Mouse (Mus musculus): ENCODE results near the gene Sgsh. TPM values are rescaled to one million over a fixed set of nuclear protein-coding genes. Genes with fewer than 3 reads are reported as not detected.

Gene Sgsh
- polyA plus RNA-seq, 1 experiment from 2014 or later: 6.7 TPM

DNA sequence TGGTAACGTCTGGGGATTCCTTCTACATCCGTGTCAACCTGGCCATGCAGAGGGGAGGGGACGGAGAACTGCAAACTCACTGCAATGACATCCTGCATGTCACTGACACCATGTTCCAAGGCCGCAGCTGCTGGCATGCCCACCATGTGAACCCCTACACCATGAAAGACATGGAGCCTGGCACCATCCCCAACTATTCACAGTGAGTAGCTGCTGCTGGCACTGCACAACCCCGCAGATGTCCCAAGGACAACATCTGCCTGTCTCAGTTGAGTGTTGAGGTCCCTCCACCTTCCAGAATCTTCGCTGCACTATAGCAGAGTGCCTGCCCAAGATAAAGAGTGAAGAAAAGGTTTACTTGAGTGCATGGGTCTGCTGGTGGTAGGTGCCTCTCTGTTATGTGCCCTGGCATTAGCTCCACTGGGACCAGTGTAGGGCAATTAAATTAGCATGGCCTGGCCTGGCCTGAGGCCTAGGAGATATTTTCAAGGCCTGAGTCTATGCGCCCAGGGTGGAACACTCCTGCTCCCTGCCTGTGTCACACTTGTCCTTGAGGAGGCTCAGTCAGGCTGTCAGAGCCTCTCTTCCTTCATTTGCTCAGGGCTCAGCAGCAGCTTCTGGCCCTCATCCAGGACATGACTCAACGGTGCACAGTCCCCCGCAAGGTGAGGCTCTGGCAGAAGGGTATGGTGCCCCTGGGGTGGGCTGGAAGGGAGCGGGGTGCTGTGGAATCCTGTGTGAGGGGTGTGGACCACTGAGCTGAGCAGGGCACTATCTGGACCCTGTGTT is 16.9 kb downstream of the Sgsh start:
- H3K9ac ChIP-seq: no peak overlapping the region
- H3K36me3 ChIP-seq: no peaks in the 10 kb centered on the region
- 78% methylated on average over 10 of the region's 10 CpGs for WGBS
- no peaks in the 10 kb centered on the region; the same call in 1 of the 2 replicates for H3K27me3 ChIP-seq
- no peak overlapping the region for H3K4me2 ChIP-seq (replicated peaks)
- H3K4me1 ChIP-seq: no peaks in the 10 kb centered on the region
- no peak overlapping the region for H3K4me3 ChIP-seq (replicated peaks)
- no peak overlapping the region for H3K27ac ChIP-seq (replicated peaks)
- H3K9me3 ChIP-seq (replicated peaks): no peaks in the 10 kb centered on the region
- 0 out of 2 replicates have a peak, but pooled peaks have one; percentile 47 for ATAC-seq (ENCODE audit: insufficient number of reproducible peaks, low FRiP score, low TSS enrichment, low read depth)

DNA sequence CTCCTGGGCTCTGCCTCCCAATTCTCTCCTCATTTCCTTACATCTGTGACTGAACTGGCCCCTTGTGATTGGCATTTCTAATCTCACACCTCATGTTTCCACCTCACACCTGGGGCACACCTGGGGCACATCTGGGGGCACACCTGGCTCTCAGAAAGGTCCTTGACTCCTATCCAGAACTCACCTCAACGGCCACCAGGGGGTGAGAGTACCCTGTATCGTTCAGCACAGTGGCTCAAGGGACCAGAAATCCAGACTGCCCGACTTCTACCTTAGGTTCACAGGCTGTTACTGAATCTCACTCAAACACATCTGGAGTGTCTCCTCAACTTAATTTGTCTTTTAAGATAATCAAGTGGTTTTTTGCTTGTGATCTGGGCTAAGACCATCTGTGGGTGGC is 23.4 kb downstream of the Sgsh start:
- H3K36me3 ChIP-seq: no peaks in the 10 kb centered on the region
- peaks cover 5% of the 10 kb centered on the region for H3K27me3 ChIP-seq
- no peak overlapping the region for H3K27ac ChIP-seq (replicated peaks)
- no peaks in the 10 kb centered on the region for H3K9me3 ChIP-seq (replicated peaks)
- H3K4me1 ChIP-seq: no peaks in the 10 kb centered on the region
- H3K9ac ChIP-seq: no peak overlapping the region
- 31% methylated on average over 3 of the region's 3 CpGs for WGBS
- no peak overlapping the region for H3K4me3 ChIP-seq (replicated peaks)
- no peak overlapping the region for H3K4me2 ChIP-seq (replicated peaks)
- ATAC-seq (ENCODE audit: insufficient number of reproducible peaks, low FRiP score, low TSS enrichment, low read depth): no peak

DNA sequence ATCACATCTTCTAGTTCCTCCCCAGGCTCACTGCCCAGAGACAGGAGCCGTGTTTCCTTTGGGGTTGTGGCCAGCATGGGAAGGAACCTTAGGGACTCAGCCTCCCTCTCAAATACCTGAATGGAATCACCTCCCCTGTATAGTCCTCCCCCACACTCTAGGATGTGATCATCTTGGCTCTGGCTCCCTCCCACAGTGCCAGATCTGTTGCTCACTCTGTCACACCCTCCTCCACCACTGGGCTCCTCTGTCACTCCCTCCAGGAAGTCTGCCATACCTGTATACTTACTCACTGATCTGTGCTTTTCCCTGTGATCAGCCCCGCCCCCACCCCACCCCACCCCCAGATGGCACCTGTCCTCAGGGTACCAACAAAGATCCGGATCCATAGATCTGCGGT is 24.7 kb downstream of the Sgsh start:
- no peak for ATAC-seq (ENCODE audit: insufficient number of reproducible peaks, low FRiP score, low TSS enrichment, low read depth)
- Histone ChIP-seq H3K4me3 (replicated peaks) (no peak overlapping the region), H3K9ac (no peak overlapping the region), H3K9me3 (replicated peaks) (no peaks in the 10 kb centered on the region), H3K4me2 (replicated peaks) (no peak overlapping the region), H3K27ac (replicated peaks) (no peak overlapping the region), H3K4me1 (no peaks in the 10 kb centered on the region), H3K27me3 (peaks cover 5% of the 10 kb centered on the region), H3K36me3 (no peaks in the 10 kb centered on the region)
- 60% methylated on average over 4 of the region's 4 CpGs for WGBS

DNA sequence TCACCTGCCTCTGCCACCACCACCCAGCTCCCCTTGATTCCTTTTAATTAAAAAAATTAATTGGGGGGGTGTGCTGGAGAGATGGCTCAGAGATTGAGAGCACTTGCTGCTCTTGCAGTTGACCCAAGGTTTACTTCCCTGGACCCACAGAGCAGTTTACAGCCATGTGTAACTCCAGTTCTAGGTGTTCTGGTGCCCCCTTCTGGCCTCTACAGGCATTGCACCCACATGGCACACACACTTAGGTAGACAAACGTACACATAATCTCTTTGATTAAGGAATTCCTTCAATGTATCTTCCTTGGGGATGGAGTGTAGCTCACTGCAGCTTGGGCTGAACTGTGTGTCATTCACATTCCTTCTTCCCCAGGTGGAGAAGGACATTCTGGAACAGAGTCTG is 30.3 kb downstream of the Sgsh start:
- ATAC-seq (ENCODE audit: insufficient number of reproducible peaks, low FRiP score, low TSS enrichment, low read depth): no peak
- H3K9ac ChIP-seq: no peak overlapping the region
- H3K4me3 ChIP-seq (replicated peaks): no peak overlapping the region
- no peak overlapping the region for H3K27ac ChIP-seq (replicated peaks)
- 76% methylated on average over 1 of the region's 1 CpGs for WGBS
- no peaks in the 10 kb centered on the region for H3K36me3 ChIP-seq
- no peaks in the 10 kb centered on the region for H3K9me3 ChIP-seq (replicated peaks)
- H3K27me3 ChIP-seq: no peaks in the 10 kb centered on the region
- no peak overlapping the region for H3K4me2 ChIP-seq (replicated peaks)
- no peaks in the 10 kb centered on the region for H3K4me1 ChIP-seq

DNA sequence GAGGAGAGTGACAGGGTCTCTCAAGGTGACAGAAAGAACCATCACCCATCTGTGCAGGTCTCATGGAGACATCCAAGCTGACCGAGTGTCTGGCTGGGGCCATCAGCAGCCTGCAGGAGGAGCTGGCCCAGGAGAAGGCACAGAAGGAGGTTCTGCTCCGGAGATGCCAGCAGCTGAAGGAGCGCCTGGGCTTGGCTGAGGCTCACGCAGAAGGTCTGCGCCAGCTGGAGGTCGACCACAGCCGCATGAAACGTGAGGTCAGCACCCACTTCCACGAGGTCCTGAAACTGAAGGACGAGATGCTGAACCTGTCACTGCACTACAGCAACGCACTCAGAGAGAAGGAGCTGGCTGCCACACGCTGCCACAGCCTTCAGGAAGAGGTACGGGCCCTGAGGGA is 32.8 kb downstream of the Sgsh start:
- H3K9ac ChIP-seq: no peak overlapping the region
- 72% methylated on average over 13 of the region's 13 CpGs for WGBS
- ATAC-seq (ENCODE audit: insufficient number of reproducible peaks, low FRiP score, low TSS enrichment, low read depth): no peak
- H3K4me3 ChIP-seq (replicated peaks): no peak overlapping the region
- no peak overlapping the region for H3K27ac ChIP-seq (replicated peaks)
- H3K27me3 ChIP-seq: no peaks in the 10 kb centered on the region
- H3K4me1 ChIP-seq: no peaks in the 10 kb centered on the region
- H3K9me3 ChIP-seq (replicated peaks): no peaks in the 10 kb centered on the region
- no peaks in the 10 kb centered on the region for H3K36me3 ChIP-seq
- no peak overlapping the region for H3K4me2 ChIP-seq (replicated peaks)

DNA sequence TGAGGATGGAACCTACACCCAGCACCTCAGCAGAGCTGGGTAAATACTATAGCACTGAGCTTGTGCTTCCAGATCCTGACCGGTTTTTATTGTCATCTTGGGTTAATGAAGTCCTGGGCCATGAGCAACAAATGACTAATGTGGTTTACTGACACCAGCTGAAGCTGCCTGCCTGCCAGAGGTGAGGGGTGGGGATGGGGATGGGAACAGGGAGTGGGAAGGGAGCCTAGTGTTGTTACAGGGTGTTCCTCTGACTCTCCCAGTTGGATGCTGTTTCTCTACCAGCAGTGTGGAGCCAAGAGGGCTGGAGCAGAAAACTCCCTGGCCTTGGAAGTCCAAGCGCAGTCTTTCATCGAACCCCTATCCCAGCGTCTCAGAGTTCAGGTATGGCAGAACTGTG is 38.6 kb downstream of the Sgsh start:
- no peaks in the 10 kb centered on the region for H3K27me3 ChIP-seq
- no peaks in the 10 kb centered on the region for H3K9me3 ChIP-seq (replicated peaks)
- no peaks in the 10 kb centered on the region for H3K36me3 ChIP-seq
- H3K4me3 ChIP-seq (replicated peaks): no peak overlapping the region
- no peak overlapping the region for H3K27ac ChIP-seq (replicated peaks)
- H3K4me1 ChIP-seq: no peaks in the 10 kb centered on the region
- H3K4me2 ChIP-seq (replicated peaks): no peak overlapping the region
- ATAC-seq (ENCODE audit: insufficient number of reproducible peaks, low FRiP score, low TSS enrichment, low read depth): 0 out of 2 replicates have a peak, but pooled peaks have one; percentile 34
- no peak overlapping the region for H3K9ac ChIP-seq
- WGBS: 81% methylated on average over 4 of the region's 4 CpGs

DNA sequence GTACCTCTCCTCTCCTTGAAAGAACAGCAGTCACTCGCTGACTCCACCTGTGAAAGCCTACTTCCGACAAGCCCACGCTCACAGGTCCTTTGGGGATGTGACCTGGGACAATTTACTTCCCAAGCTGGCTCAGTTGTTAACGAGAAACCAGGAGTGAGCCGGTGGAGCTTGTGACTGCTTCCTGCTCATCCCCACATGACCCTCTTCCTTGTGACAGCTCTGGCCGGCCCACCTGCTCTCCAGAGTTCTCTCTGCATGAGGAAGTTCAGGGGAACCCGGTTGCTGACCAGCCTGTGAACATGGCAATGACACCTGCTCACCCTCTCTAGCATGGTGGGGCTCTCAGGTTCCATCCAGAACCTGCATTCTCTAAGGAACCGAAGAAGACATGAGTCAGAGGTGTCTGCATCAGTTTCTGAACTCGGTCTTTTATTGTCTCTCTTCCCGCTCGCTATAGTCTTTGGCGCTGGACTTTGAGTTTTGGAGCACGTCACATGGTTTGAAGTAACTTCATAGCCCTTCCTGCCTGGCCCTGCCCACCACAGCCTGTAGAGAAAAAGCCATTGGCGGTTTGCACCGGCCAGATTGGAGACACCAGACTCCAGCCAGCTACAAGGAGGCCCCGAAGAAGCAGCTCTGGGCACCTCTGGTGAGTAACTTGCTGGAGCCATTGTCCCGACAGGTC is 40.9 kb downstream of the Sgsh start:
- Histone ChIP-seq H3K27ac (replicated peaks) (no peak overlapping the region), H3K27me3 (peaks cover 3% of the 10 kb centered on the region; the same call in 1 of the 2 replicates), H3K4me3 (replicated peaks) (no peak overlapping the region), H3K9me3 (replicated peaks) (no peaks in the 10 kb centered on the region), H3K4me2 (replicated peaks) (no peak overlapping the region), H3K9ac (no peak overlapping the region), H3K4me1 (no peaks in the 10 kb centered on the region), H3K36me3 (no peaks in the 10 kb centered on the region)
- no peak for ATAC-seq (ENCODE audit: insufficient number of reproducible peaks, low FRiP score, low TSS enrichment, low read depth)
- 73% methylated on average over 17 of the region's 17 CpGs for WGBS

DNA sequence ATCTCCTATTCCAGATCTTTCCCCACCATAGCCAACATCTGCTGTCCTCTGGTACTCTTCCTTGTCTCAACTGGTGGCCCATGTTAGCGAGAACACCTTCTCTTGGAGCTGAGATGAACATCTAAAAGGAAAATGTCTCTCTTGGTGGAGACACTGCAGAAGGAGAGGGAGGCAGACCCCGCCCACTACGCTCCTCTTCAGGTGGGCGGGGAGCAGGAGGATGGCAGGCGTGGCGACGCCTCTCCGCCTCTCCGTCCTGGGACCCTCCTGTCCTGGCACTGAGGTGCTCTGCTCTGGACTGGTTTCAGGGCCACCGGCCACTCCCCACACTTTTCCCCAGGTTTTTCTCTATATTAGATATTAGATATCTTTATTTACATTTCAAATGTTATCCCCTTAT is 44.7 kb downstream of the Sgsh start:
- ATAC-seq (ENCODE audit: insufficient number of reproducible peaks, low FRiP score, low TSS enrichment, low read depth): no peak
- no peaks in the 10 kb centered on the region for H3K9me3 ChIP-seq (replicated peaks)
- no peak overlapping the region for H3K4me3 ChIP-seq (replicated peaks)
- H3K27ac ChIP-seq (replicated peaks): no peak overlapping the region
- no peak overlapping the region for H3K4me2 ChIP-seq (replicated peaks)
- peaks cover 7% of the 10 kb centered on the region; the same call in 1 of the 2 replicates for H3K4me1 ChIP-seq
- H3K36me3 ChIP-seq: no peaks in the 10 kb centered on the region
- H3K27me3 ChIP-seq: peaks cover 3% of the 10 kb centered on the region; the same call in 1 of the 2 replicates
- 10% methylated on average over 10 of the region's 10 CpGs for WGBS
- H3K9ac ChIP-seq: no peak overlapping the region

DNA sequence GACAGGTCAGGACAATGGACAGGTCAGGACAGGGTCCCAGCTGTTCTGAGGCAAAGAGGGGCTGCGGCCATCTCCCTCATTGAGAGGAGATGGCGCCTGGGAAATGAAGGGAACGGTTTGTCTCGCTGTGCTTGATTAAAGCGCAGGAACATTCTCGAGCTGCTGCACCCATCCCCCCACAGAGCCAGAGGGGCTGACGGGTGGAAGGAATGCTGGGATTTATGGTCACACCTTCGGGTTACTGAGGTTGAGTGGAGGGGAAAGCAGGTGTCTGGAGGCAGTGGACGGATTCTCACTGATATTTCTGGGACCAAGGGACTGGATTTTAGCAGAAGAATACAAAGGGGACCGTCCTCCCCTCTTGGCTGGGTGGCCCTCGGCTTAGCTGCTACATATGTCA is 47.4 kb downstream of the Sgsh start:
- ATAC-seq (ENCODE audit: insufficient number of reproducible peaks, low FRiP score, low TSS enrichment, low read depth): no peak
- WGBS: 14% methylated on average over 11 of the region's 11 CpGs
- H3K4me3 ChIP-seq (replicated peaks): peak overlapping the region; percentile 18

DNA sequence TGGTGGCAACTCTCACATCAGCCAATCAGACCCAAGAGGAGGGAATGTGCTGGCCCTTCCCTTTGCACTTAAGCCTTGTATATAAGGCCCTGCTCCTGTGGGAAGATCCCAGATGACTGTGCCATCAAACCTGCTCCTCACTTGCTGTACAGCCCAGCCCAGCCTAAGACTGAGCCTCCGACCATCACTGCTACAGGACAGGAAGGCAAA is 47.8 kb downstream of the Sgsh start, which contains the start of gene Card14:
Gene Card14, plus strand, starts transcription at position 111 of the 210 bp plus-strand sequence.
- Histone ChIP-seq H3K9ac (no peak within 1 kb of the TSS), H3K27ac (replicated peaks) (peak within 1 kb of the TSS; percentile 60; the same call in 1 of the 2 replicates), H3K9me3 (replicated peaks) (no peaks in the 10 kb centered on the region), H3K36me3 (no peaks in the 10 kb centered on the region), H3K27me3 (peaks cover 3% of the 10 kb centered on the region; the same call in 1 of the 2 replicates), H3K4me3 (replicated peaks) (peak within 1 kb of the TSS; percentile 18), H3K4me1 (peaks cover 7% of the 10 kb centered on the region; the same call in 1 of the 2 replicates), H3K4me2 (replicated peaks) (0 out of 2 replicates have a peak within 1 kb of the TSS, but pooled peaks have one; percentile 24)
- 0 out of 2 replicates have a peak, but pooled peaks have one; percentile 9 for ATAC-seq (ENCODE audit: insufficient number of reproducible peaks, low FRiP score, low TSS enrichment, low read depth)
- WGBS: 46% methylated on average over 1 of the region's 1 CpGs

More for the DNA sequence above, 47.4 kb downstream of the Sgsh start:
- Histone ChIP-seq H3K36me3 (no peaks in the 10 kb centered on the region), H3K9ac (no peak overlapping the region), H3K4me1 (peaks cover 7% of the 10 kb centered on the region; the same call in 1 of the 2 replicates), H3K27me3 (peaks cover 3% of the 10 kb centered on the region; the same call in 1 of the 2 replicates), H3K27ac (replicated peaks) (peak overlapping the region; percentile 60; the same call in 1 of the 2 replicates), H3K9me3 (replicated peaks) (no peaks in the 10 kb centered on the region), H3K4me2 (replicated peaks) (0 out of 2 replicates have a peak overlapping the region, but pooled peaks have one; percentile 24)
